Mouse (Mus musculus) embryo, embryonic 10 days (tissue): ENCODE measurements at regions not wholly inside any gene's neighbourhood (a gene's known extent, or its start where the extent isn't known, plus 50 kb on each side); places are given as distances from the start of the nearest gene placed in this dataset.

Experiments used
- DNase-seq: peaks from one replicate; pipeline ENCODE4 v3.0.0-alpha.2; 2015; ENCODE audit warnings: low spot score

GRCm38 (mm10) chr16:75104894-75105293 is 481.0 kb downstream of the Lipi start:
- peak; percentile 43 for DNase-seq

GRCm38 (mm10) chr16:75093163-75093562 is 492.7 kb downstream of the Lipi start:
- peak; percentile 27 for DNase-seq

- DNase-seq, result peak; percentile 39
These were observed 493.3 kb downstream of the Lipi start for GRCm38 (mm10) chr16:75092471-75093130.

GRCm38 (mm10) chr16:75091931-75092330 is 493.9 kb downstream of the Lipi start:
- no peak for DNase-seq

- no peak for DNase-seq
These were observed 496.4 kb downstream of the Lipi start for GRCm38 (mm10) chr16:75089383-75090035.

- DNase-seq, result no peak
These were observed 497.2 kb downstream of the Lipi start for GRCm38 (mm10) chr16:75088701-75089100.

GRCm38 (mm10) chr16:75065281-75065680 is 520.6 kb downstream of the Lipi start:
- DNase-seq, result no peak

- no peak for DNase-seq
These were observed 532.9 kb downstream of the Lipi start for GRCm38 (mm10) chr16:75052953-75053352.

- no peak for DNase-seq
These were observed 539.9 kb downstream of the Lipi start for GRCm38 (mm10) chr16:75045969-75046368.
